Mouse (Mus musculus) forebrain, embryonic 11.5 days (tissue): ENCODE results near the gene AI464131. TPM values are rescaled to one million over a fixed set of nuclear protein-coding genes. Genes with fewer than 3 reads are reported as not detected.

Source experiments
- ATAC-seq: fragments of 200-750 bp; cut with Nextera tagmentation; replicated peaks from 2 replicates; pipeline ENCODE4 v1.8.0; 2017; ENCODE audit warnings: moderate TSS enrichment; ENCODE audit not compliant: low FRiP score
- DNase-seq: peaks from one replicate; pipeline ENCODE4 v3.0.0-alpha.2; 2017; ENCODE audit warnings: low spot score
- H3K27ac ChIP-seq: fragments of 300-500 bp; sonication (generic); 2 replicates; pipeline ENCODE4 v1.5.1; 2014; ENCODE audit warnings: low read depth, low read length
- H3K27me3 ChIP-seq: fragments of 300-500 bp; sonication (generic); 2 replicates; pipeline ENCODE4 v1.6.1; 2014; ENCODE audit warnings: mild to moderate bottlenecking, low read length, mixed read lengths; ENCODE audit not compliant: control insufficient read depth, insufficient read depth
- H3K36me3 ChIP-seq: fragments of 300-500 bp; sonication (generic); 2 replicates; pipeline ENCODE4 v1.6.1; 2014; ENCODE audit warnings: mild to moderate bottlenecking, low read length, moderate library complexity, mixed read lengths; ENCODE audit not compliant: control insufficient read depth, insufficient read depth
- H3K4me1 ChIP-seq: fragments of 300-500 bp; sonication (generic); replicated peaks from 2 replicates; pipeline ENCODE4 v1.6.1; 2014; ENCODE audit warnings: low read length, mixed read lengths; ENCODE audit not compliant: control insufficient read depth, insufficient read depth
- H3K4me2 ChIP-seq: fragments of 300-500 bp; sonication (generic); 2 replicates; pipeline ENCODE4 v1.6.1; 2014; ENCODE audit warnings: low read depth, mild to moderate bottlenecking, low read length, moderate library complexity, mixed read lengths; ENCODE audit not compliant: severe bottlenecking
- H3K4me3 ChIP-seq: fragments of 300-500 bp; sonication (generic); 2 replicates; pipeline ENCODE4 v1.5.1; 2014; ENCODE audit warnings: low read depth, low read length
- H3K9ac ChIP-seq: fragments of 300-500 bp; sonication (generic); 2 replicates; pipeline ENCODE4 v1.6.1; 2014; ENCODE audit warnings: low read length
- H3K9me3 ChIP-seq: fragments of 300-500 bp; sonication (generic); 2 replicates; pipeline ENCODE4 v1.6.1; 2016; ENCODE audit warnings: low read length, mixed read lengths; ENCODE audit not compliant: control insufficient read depth
- WGBS: fragments of 180-500 bp; shearing (Covaris S2); extraction: QIAGEN DNeasy Blood & Tissue Kit; methylation state at CpG from one replicate; pipeline ENCODE4 v1.1.7; 2014; 5-methylcytosine and 5-hydroxymethylcytosine counted together
- polyA plus RNA-seq: library from polyadenylated mRNA; unstranded; fragments of >200 nt; fragmentation: Nextera tagmentation; extraction: Ambion mirVana; gene quantifications from 2 replicates; pipeline ENCODE4 v1.2.1, GENCODE M21; 2014

Gene AI464131
- polyA plus RNA-seq, 1 experiment from 2014 or later, result 9.2 TPM

DNA sequence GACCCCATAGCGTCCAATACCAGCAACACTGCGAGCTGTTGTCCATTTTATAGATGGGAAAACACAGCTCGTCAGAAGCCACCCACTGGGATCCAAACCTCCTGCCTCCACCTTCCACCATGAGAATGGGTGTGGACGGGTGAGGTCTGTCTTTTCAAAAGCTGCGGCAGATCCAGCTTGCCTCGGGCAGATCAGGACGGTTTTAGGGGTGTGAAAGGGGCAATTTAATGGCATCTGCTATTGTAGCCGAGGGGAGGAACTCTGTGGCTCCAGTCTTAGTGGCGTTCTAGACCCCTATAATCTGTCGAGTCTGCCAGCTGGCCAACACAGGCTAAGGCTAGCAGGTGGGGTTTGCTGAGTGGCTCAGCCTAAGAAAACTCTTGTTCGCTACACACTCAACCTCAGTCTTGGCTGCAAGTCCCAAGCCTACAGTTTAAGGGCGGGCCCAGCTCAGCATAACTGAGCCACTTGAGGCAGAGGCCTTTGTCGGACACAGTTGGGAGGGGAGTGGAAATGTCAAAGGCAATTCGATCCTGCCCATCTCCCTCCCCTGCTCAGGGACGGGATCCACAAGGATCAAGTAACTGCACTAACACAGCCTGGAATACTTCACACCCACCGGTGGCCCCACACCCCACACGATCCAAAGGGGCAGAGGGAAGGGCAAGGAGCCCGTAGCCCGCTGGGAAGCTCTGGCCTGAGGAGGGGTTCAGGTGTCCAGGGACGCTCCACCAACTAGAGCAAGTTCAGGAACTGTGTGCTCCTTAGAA, 520 bp downstream of the AI464131 start:
- ATAC-seq (peak; percentile 47), DNase-seq (no peak)
- Histone ChIP-seq H3K4me1 (peaks cover 26% of the 10 kb centered on the region), H3K4me2 (peak overlapping the region; percentile 63), H3K36me3 (no peaks in the 10 kb centered on the region), H3K9me3 (no peaks in the 10 kb centered on the region), H3K27ac (no peak overlapping the region), H3K27me3 (peaks cover 47% of the 10 kb centered on the region), H3K4me3 (peak overlapping the region; percentile 39), H3K9ac (peak overlapping the region; percentile 45)
- WGBS, result 5% methylated on average over 20 of the region's 20 CpGs

- Histone ChIP-seq H3K4me3 (no peak overlapping the region), H3K27me3 (peaks cover 62% of the 10 kb centered on the region), H3K36me3 (no peaks in the 10 kb centered on the region), H3K9me3 (no peaks in the 10 kb centered on the region), H3K4me1 (peaks cover 24% of the 10 kb centered on the region), H3K4me2 (no peak overlapping the region), H3K9ac (no peak overlapping the region), H3K27ac (no peak overlapping the region)
- DNase-seq (no peak), ATAC-seq (no peak)
- 66% methylated on average over 4 of the region's 4 CpGs for WGBS
Measured at GRCm38 (mm10) chr4:41500787-41501186, 2.1 kb downstream of the AI464131 start.

DNA sequence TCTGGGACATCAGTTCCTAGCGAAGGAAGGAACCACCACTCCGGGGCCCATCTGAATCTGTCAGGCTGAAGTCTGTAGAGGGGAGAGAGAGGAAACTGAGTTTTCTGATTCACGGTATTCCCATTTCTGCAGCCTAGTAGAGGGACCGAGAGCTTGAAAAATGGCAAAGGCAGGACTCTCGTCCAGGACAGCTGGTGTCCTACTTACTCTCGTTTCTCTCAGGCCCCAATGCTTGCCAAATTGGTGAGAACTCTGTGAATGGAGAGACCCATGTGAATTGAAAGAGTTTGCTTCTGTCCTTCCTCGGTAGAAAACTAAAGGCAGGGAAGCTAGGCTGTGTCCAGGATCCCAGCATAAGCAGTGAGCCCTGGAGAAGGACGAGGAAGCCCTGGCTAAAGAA, 3.3 kb downstream of the AI464131 start:
- no peaks in the 10 kb centered on the region for H3K36me3 ChIP-seq
- no peak overlapping the region for H3K4me3 ChIP-seq
- H3K4me1 ChIP-seq, result peaks cover 24% of the 10 kb centered on the region
- no peak overlapping the region for H3K9ac ChIP-seq
- H3K27ac ChIP-seq, result no peak overlapping the region
- no peak for ATAC-seq
- no peaks in the 10 kb centered on the region for H3K9me3 ChIP-seq
- no peak overlapping the region for H3K4me2 ChIP-seq
- WGBS, result 59% methylated on average over 8 of the region's 8 CpGs
- peaks cover 62% of the 10 kb centered on the region for H3K27me3 ChIP-seq
- DNase-seq, result no peak

- Histone ChIP-seq H3K9me3 (no peaks in the 10 kb centered on the region), H3K4me3 (peak overlapping the region; percentile 22), H3K27ac (no peak overlapping the region), H3K4me2 (peak overlapping the region; percentile 49), H3K4me1 (peaks cover 24% of the 10 kb centered on the region), H3K36me3 (no peaks in the 10 kb centered on the region), H3K9ac (peak overlapping the region; percentile 17), H3K27me3 (peaks cover 62% of the 10 kb centered on the region)
- WGBS, result 2% methylated on average over 43 of the region's 43 CpGs
- DNase-seq, result peak; percentile 68
- no peak for ATAC-seq
Measured at GRCm38 (mm10) chr4:41498921-41499391, 3.9 kb downstream of the AI464131 start.

- H3K9ac ChIP-seq, result 0 out of 2 replicates have a peak overlapping the region, but pooled peaks have one; percentile 16
- peaks cover 62% of the 10 kb centered on the region for H3K27me3 ChIP-seq
- H3K36me3 ChIP-seq, result no peaks in the 10 kb centered on the region
- ATAC-seq (no peak), DNase-seq (no peak)
- H3K4me1 ChIP-seq, result peaks cover 24% of the 10 kb centered on the region
- WGBS, result 6% methylated on average over 72 of the region's 72 CpGs
- H3K9me3 ChIP-seq, result no peaks in the 10 kb centered on the region
- H3K27ac ChIP-seq, result no peak overlapping the region
- H3K4me2 ChIP-seq, result peak overlapping the region; percentile 49
- peak overlapping the region; percentile 22 for H3K4me3 ChIP-seq
Measured at GRCm38 (mm10) chr4:41497995-41498845, 4.7 kb downstream of the AI464131 start.

DNA sequence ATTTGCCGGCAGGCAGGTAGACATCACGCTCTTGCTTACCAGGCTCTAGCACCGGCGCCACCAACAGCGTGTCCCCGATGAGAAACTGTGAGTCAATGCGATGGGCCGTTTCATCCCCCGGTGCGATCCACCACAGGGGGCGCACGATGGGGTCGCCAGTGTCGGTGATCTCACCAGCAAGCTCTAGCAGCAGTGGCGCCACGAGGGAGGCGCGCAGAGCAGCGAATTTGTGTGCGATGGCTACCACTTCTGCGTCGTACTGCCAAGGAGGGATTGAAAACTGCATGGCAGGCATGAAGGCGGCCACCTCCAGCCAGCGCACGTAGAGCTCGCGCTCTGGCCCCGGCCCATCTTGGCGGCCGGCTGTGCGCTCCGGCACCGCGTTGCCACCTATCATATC, 5.3 kb downstream of the AI464131 start:
- Histone ChIP-seq H3K36me3 (no peaks in the 10 kb centered on the region), H3K27me3 (peaks cover 62% of the 10 kb centered on the region), H3K9me3 (no peaks in the 10 kb centered on the region), H3K4me3 (peak overlapping the region; percentile 22), H3K4me1 (peaks cover 24% of the 10 kb centered on the region), H3K27ac (no peak overlapping the region), H3K9ac (0 out of 2 replicates have a peak overlapping the region, but pooled peaks have one; percentile 16), H3K4me2 (peak overlapping the region; percentile 49)
- ATAC-seq (no peak; the same call in 1 of the 2 replicates), DNase-seq (peak; percentile 82)
- 2% methylated on average over 34 of the region's 34 CpGs for WGBS

DNA sequence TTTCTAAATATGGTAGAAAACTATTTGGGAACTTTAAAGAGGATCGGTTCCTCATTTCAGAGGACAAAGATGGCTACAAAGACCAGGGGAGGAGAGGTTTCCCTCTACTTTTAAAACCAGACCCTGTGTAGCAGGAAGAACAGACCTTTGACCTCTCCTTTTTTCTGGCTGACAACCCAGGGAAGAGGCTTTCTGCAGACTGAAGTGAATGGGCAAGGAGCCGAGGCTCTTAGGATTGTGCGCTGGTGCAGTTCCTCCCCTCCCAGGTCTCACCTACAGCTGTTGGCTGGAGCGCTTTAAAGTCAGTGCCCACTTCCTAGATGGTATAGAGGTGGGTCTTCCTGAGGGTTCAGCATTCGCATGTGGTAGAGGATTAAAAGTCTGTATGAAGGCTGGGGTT, 5.8 kb downstream of the AI464131 start:
- Histone ChIP-seq H3K9ac (no peak overlapping the region), H3K9me3 (no peaks in the 10 kb centered on the region), H3K27ac (no peak overlapping the region), H3K27me3 (peaks cover 60% of the 10 kb centered on the region), H3K4me1 (peaks cover 20% of the 10 kb centered on the region), H3K4me3 (no peak overlapping the region), H3K4me2 (no peak overlapping the region), H3K36me3 (no peaks in the 10 kb centered on the region)
- WGBS, result 32% methylated on average over 5 of the region's 5 CpGs
- DNase-seq (no peak), ATAC-seq (no peak; the same call in 1 of the 2 replicates)

DNA sequence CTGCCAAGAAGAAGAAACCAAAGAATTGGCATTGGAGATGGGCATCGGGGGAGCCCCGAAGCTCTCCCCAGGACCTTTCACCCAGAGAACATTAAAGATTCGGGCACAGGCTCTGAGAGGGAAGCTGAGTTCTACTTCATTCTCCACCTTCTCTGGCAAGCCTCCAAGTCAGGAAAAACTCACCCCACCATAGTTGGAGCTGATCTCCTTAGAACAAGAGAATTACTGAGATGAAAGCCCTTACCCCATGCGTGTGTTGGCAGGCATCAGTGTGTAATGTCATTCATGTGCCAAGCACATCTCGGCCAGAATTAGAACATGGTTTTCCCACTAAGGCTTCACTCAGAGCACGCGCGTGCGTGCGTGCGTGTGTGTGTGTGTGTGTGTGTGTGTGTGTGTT, 7.0 kb downstream of the AI464131 start:
- Histone ChIP-seq H3K27ac (no peak overlapping the region), H3K4me3 (no peak overlapping the region), H3K9me3 (no peaks in the 10 kb centered on the region), H3K4me2 (no peak overlapping the region), H3K9ac (no peak overlapping the region), H3K4me1 (peaks cover 18% of the 10 kb centered on the region), H3K36me3 (no peaks in the 10 kb centered on the region), H3K27me3 (peaks cover 49% of the 10 kb centered on the region)
- no peak for ATAC-seq
- DNase-seq, result no peak
- 88% methylated on average over 11 of the region's 11 CpGs for WGBS
